Mouse (Mus musculus) brain, embryonic 14.5 days (tissue): ENCODE measurements at regions not wholly inside any gene's neighbourhood (a gene's known extent, or its start where the extent isn't known, plus 50 kb on each side); places are given as distances from the start of the nearest gene placed in this dataset.

Experiments used
- DNase-seq: peaks from one replicate; pipeline ENCODE4 v3.0.0-alpha.2; 2011; ENCODE audit warnings: low read depth
- CTCF ChIP-seq: fragments of 200-500 bp; IDR thresholded peaks from 2 replicates; pipeline ENCODE4 v1.5.1; 2012; ENCODE audit warnings: inconsistent platforms, mild to moderate bottlenecking, moderate library complexity, borderline replicate concordance; ENCODE audit not compliant: insufficient read depth, insufficient read length; ENCODE audit errors: extremely low read depth
- POLR2A ChIP-seq: fragments of 200-500 bp; IDR thresholded peaks from 2 replicates; pipeline ENCODE4 v1.6.1; 2012; ENCODE audit warnings: mild to moderate bottlenecking, inconsistent platforms, borderline replicate concordance; ENCODE audit not compliant: poor library complexity, insufficient read depth, insufficient read length, severe bottlenecking; ENCODE audit errors: extremely low read depth

- TF ChIP-seq POLR2A (no peak), CTCF (no peak)
- DNase-seq: no peak
Measured at GRCm38 (mm10) chr11:7506421-7506945, 292.8 kb upstream of the Igfbp3 start.

GRCm38 (mm10) chr11:7504651-7505321 lies 291.1 kb upstream of the Igfbp3 start:
- DNase-seq: no peak

DNA sequence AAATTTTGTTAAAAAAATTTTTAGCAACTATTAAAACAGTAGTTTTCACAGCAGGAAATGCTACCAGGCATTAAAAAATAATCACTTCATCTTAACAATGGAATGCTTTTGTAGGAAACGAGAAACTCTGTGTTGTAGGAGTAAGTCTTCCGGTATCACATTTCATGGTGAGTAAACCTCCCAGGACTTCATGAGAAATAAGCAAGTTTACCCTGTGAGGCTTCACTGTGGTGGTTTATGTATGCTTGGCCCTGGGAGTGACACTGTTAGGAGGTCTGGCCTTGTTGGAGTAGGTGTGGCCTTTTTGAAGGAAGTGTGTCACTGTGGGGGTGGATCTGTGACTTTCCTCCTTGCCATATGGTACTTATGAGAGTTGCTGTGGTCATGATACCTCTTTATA lies 289.0 kb upstream of the Igfbp3 start:
- DNase-seq: no peak
- TF ChIP-seq POLR2A (no peak), CTCF (no peak)

More at GRCm38 (mm10) chr11:7504651-7505321, 291.1 kb upstream of the Igfbp3 start:
- TF ChIP-seq CTCF: no peak
- no peak for TF ChIP-seq POLR2A

DNA sequence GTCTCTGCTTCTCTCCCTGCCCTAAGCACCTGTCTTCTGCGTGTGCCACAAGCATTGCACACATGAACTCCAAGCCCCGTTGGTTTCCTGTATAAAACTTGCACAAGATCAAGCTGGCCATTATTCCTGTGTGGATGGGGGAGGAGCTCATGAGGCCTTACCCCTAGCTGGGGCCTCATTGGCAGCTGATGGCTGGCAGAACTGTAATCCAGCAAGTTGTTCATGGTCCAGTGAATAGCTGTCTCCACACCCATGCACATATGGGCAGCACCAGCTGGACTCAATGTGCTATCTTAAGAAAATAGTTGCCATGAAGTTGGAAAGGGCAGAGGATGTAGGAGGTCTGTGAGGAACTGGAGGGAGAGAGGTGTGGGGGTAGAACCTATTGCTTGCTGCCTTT lies 288.3 kb upstream of the Igfbp3 start:
- peak; percentile 50 for DNase-seq
- no peak for TF ChIP-seq CTCF

DNA sequence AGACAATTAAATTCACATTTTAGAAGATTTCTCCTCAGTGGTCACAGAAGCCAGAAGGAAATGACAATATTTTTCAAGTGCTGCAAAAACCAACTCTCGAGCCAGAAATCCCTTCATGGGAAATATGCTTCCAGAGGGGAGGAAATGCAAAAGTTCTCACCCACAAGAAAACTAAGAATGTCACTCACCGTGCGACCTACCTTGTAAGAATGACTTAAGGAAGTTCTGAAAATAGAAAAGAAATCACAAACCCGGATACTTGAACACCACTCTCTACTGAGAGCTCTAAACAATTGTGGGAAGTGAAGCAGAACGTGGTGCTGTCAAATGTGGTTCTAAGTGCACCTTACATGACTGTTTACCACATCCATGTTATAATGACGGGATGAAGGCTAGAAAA lies 284.1 kb upstream of the Igfbp3 start:
- TF ChIP-seq POLR2A (no peak), CTCF (no peak)
- DNase-seq: no peak

GRCm38 (mm10) chr11:7473832-7474545 lies 260.3 kb upstream of the Igfbp3 start:
- DNase-seq: no peak
- TF ChIP-seq CTCF (no peak), POLR2A (no peak)

GRCm38 (mm10) chr11:7465522-7465921 lies 251.8 kb upstream of the Igfbp3 start:
- no peak for DNase-seq
- TF ChIP-seq POLR2A (no peak), CTCF (no peak)

GRCm38 (mm10) chr11:7461956-7462771 lies 248.4 kb upstream of the Igfbp3 start:
- TF ChIP-seq CTCF: no peak
- TF ChIP-seq POLR2A: no peak

DNA sequence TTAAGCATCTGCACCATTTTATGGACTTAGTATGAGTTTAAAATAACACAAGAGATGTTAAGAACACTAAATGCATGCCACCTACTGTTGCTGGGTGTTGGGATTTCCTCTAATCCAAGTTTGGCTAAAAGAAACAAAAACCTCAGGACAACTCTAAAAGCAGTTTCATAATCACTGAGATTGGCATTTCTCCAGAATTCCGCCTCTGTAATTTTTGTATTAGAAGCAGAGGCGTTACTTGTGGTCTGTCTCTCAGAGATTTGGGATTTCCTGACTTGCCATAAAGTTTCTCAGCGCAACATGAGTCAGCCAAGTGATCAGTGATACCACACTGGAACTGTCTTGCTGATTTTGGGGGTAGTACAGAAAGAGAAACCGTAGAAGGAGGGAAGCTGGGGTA lies 238.0 kb upstream of the Igfbp3 start:
- no peak for DNase-seq
- TF ChIP-seq POLR2A (no peak), CTCF (no peak)

More at GRCm38 (mm10) chr11:7461956-7462771, 248.4 kb upstream of the Igfbp3 start:
- DNase-seq: no peak

DNA sequence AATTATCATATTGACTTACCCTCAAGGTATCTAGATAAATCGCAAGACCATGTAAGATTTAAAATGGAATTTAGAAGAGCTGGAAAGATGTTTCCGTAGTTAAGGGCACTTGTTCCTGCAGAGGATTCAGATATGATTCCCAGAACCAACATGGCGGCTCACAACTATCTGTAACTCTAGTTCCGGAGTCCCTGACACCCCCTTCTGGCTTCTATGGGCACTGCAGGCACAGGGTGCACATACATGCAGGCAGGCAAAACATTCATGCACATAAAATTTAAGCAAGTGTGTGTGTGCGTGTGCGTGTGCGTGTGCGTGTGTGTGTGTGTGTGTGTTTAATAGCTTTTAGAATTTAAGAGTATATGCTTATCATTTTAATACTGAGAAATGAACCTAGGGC lies 230.8 kb upstream of the Igfbp3 start:
- no peak for TF ChIP-seq POLR2A
- no peak for TF ChIP-seq CTCF
- DNase-seq: no peak

GRCm38 (mm10) chr11:7439276-7439675 lies 225.6 kb upstream of the Igfbp3 start:
- no peak for DNase-seq
- no peak for TF ChIP-seq CTCF
- no peak for TF ChIP-seq POLR2A
